Mouse (Mus musculus) neural tube, embryonic 15.5 days (tissue): ENCODE results near the gene Krt87. TPM values are rescaled to one million over a fixed set of nuclear protein-coding genes. Genes with fewer than 3 reads are reported as not detected.

Experiments used
- ATAC-seq: fragments of 200-750 bp; cut with Nextera tagmentation; 2 replicates; pipeline ENCODE4 v1.8.0; 2017; ENCODE audit warnings: mild to moderate bottlenecking, moderate TSS enrichment, moderate library complexity; ENCODE audit not compliant: low FRiP score
- H3K27ac ChIP-seq: fragments of 300-500 bp; sonication (generic); replicated peaks from 2 replicates; pipeline ENCODE4 v1.5.1; 2015; ENCODE audit warnings: mild to moderate bottlenecking, inconsistent platforms
- H3K27me3 ChIP-seq: fragments of 300-500 bp; sonication (generic); replicated peaks from 2 replicates; pipeline ENCODE4 v1.6.1; 2015; ENCODE audit warnings: inconsistent platforms
- H3K36me3 ChIP-seq: fragments of 300-500 bp; sonication (generic); 2 replicates; pipeline ENCODE4 v1.6.1; 2015; ENCODE audit warnings: inconsistent platforms
- H3K4me1 ChIP-seq: fragments of 300-500 bp; sonication (generic); 2 replicates; pipeline ENCODE4 v1.6.1; 2015; ENCODE audit warnings: inconsistent platforms
- H3K4me2 ChIP-seq: fragments of 300-500 bp; sonication (generic); 2 replicates; pipeline ENCODE4 v1.6.1; 2015; ENCODE audit warnings: inconsistent platforms, mild to moderate bottlenecking, moderate library complexity
- H3K4me3 ChIP-seq: fragments of 300-500 bp; sonication (generic); replicated peaks from 2 replicates; pipeline ENCODE4 v1.5.1; 2015; ENCODE audit warnings: mild to moderate bottlenecking, inconsistent platforms
- H3K9ac ChIP-seq: fragments of 300-500 bp; sonication (generic); replicated peaks from 2 replicates; pipeline ENCODE4 v1.6.1; 2015; ENCODE audit warnings: mild to moderate bottlenecking, inconsistent platforms
- H3K9me3 ChIP-seq: fragments of 300-500 bp; sonication (generic); replicated peaks from 2 replicates; pipeline ENCODE4 v1.6.1; 2016; ENCODE audit warnings: inconsistent platforms
- whole genome bisulfite sequencing: fragments of 180-500 bp; shearing (Covaris S2); methylation state at CpG from one replicate; pipeline ENCODE4 v1.1.7; 2015; ENCODE audit warnings: mixed read lengths; 5-methylcytosine and 5-hydroxymethylcytosine counted together
- polyA plus RNA-seq: library from polyadenylated mRNA; unstranded; fragments of >200 nt; fragmentation: Nextera tagmentation; extraction: Ambion mirVana; gene quantifications from 2 replicates; pipeline ENCODE4 v1.2.1, GENCODE M21; 2015

Krt87 gene
- polyA plus RNA-seq, 1 experiment from 2014 or later, result 0.51 TPM

GRCm38 (mm10) chr15:101414807-101415565 lies 23.6 kb downstream of the Krt87 start:
- Histone ChIP-seq H3K9ac (no peak overlapping the region), H3K36me3 (no peaks in the 10 kb centered on the region), H3K4me3 (no peak overlapping the region), H3K4me2 (no peak overlapping the region), H3K9me3 (no peaks in the 10 kb centered on the region), H3K4me1 (peaks cover 9% of the 10 kb centered on the region; the same call in 1 of the 2 replicates), H3K27me3 (peaks cover 28% of the 10 kb centered on the region), H3K27ac (no peak overlapping the region)
- no peak for ATAC-seq
- 49% methylated on average over 11 of the region's 11 CpGs for WGBS

- Histone ChIP-seq H3K4me3 (no peak overlapping the region), H3K4me1 (peaks cover 9% of the 10 kb centered on the region; the same call in 1 of the 2 replicates), H3K27ac (no peak overlapping the region), H3K36me3 (no peaks in the 10 kb centered on the region), H3K9me3 (no peaks in the 10 kb centered on the region), H3K27me3 (peaks cover 28% of the 10 kb centered on the region), H3K4me2 (no peak overlapping the region), H3K9ac (no peak overlapping the region)
- whole genome bisulfite sequencing, result 62% methylated on average over 7 of the region's 7 CpGs
- ATAC-seq, result no peak
These were observed 24.5 kb downstream of the Krt87 start for GRCm38 (mm10) chr15:101413916-101414635.

GRCm38 (mm10) chr15:101412188-101412587 lies 26.4 kb downstream of the Krt87 start:
- H3K4me1 ChIP-seq, result peaks cover 9% of the 10 kb centered on the region; the same call in 1 of the 2 replicates
- H3K27ac ChIP-seq, result no peak overlapping the region
- no peak overlapping the region for H3K9ac ChIP-seq
- no peak for ATAC-seq
- H3K9me3 ChIP-seq, result no peaks in the 10 kb centered on the region
- no peak overlapping the region for H3K4me2 ChIP-seq
- peaks cover 28% of the 10 kb centered on the region for H3K27me3 ChIP-seq
- WGBS, result 22% methylated on average over 31 of the region's 31 CpGs
- H3K36me3 ChIP-seq, result no peaks in the 10 kb centered on the region
- H3K4me3 ChIP-seq, result no peak overlapping the region

GRCm38 (mm10) chr15:101410775-101411174 lies 27.8 kb downstream of the Krt87 start, which contains the start of gene Krt7:
Gene Krt7, plus strand, starts transcription at chr15:101411043.
- 50% methylated on average over 2 of the region's 2 CpGs for WGBS
- H3K4me2 ChIP-seq, result no peak within 1 kb of the TSS
- no peaks in the 10 kb centered on the region for H3K36me3 ChIP-seq
- H3K27me3 ChIP-seq, result peaks cover 28% of the 10 kb centered on the region
- H3K9ac ChIP-seq, result no peak within 1 kb of the TSS
- no peak within 1 kb of the TSS for H3K4me3 ChIP-seq
- no peak within 1 kb of the TSS for H3K27ac ChIP-seq
- no peaks in the 10 kb centered on the region for H3K9me3 ChIP-seq
- H3K4me1 ChIP-seq, result peaks cover 9% of the 10 kb centered on the region; the same call in 1 of the 2 replicates
- no peak for ATAC-seq

- Histone ChIP-seq H3K4me3 (no peak overlapping the region), H3K4me2 (no peak overlapping the region), H3K4me1 (peaks cover 3% of the 10 kb centered on the region), H3K27ac (no peak overlapping the region), H3K9ac (no peak overlapping the region), H3K9me3 (no peaks in the 10 kb centered on the region), H3K36me3 (no peaks in the 10 kb centered on the region), H3K27me3 (no peaks in the 10 kb centered on the region)
- ATAC-seq, result no peak
- 90% methylated on average over 8 of the region's 8 CpGs for WGBS
These were observed 40.3 kb downstream of the Krt87 start for GRCm38 (mm10) chr15:101398269-101398668.

GRCm38 (mm10) chr15:101397683-101398082 lies 40.9 kb downstream of the Krt87 start:
- Histone ChIP-seq H3K36me3 (no peaks in the 10 kb centered on the region), H3K4me3 (no peak overlapping the region), H3K27me3 (no peaks in the 10 kb centered on the region), H3K4me1 (peaks cover 3% of the 10 kb centered on the region), H3K9me3 (no peaks in the 10 kb centered on the region), H3K27ac (no peak overlapping the region), H3K4me2 (no peak overlapping the region), H3K9ac (no peak overlapping the region)
- 92% methylated on average over 2 of the region's 2 CpGs for WGBS
- ATAC-seq, result no peak

- 80% methylated on average over 3 of the region's 3 CpGs for WGBS
- H3K9ac ChIP-seq, result no peak overlapping the region
- ATAC-seq, result no peak
- H3K36me3 ChIP-seq, result no peaks in the 10 kb centered on the region
- H3K9me3 ChIP-seq, result no peaks in the 10 kb centered on the region
- peaks cover 3% of the 10 kb centered on the region for H3K4me1 ChIP-seq
- H3K4me2 ChIP-seq, result no peak overlapping the region
- no peaks in the 10 kb centered on the region for H3K27me3 ChIP-seq
- H3K27ac ChIP-seq, result no peak overlapping the region
- no peak overlapping the region for H3K4me3 ChIP-seq
These were observed 41.7 kb downstream of the Krt87 start for GRCm38 (mm10) chr15:101396921-101397320.

GRCm38 (mm10) chr15:101396466-101396865 lies 42.1 kb downstream of the Krt87 start:
- ATAC-seq, result no peak

GRCm38 (mm10) chr15:101394908-101395307 lies 43.7 kb downstream of the Krt87 start:
- Histone ChIP-seq H3K27ac (no peak overlapping the region), H3K27me3 (no peaks in the 10 kb centered on the region), H3K36me3 (no peaks in the 10 kb centered on the region), H3K4me3 (no peak overlapping the region), H3K9ac (no peak overlapping the region), H3K4me1 (peaks cover 3% of the 10 kb centered on the region), H3K4me2 (no peak overlapping the region), H3K9me3 (no peaks in the 10 kb centered on the region)
- no peak for ATAC-seq
- 65% methylated on average over 7 of the region's 7 CpGs for whole genome bisulfite sequencing

More at GRCm38 (mm10) chr15:101396466-101396865, 42.1 kb downstream of the Krt87 start:
- Histone ChIP-seq H3K4me3 (no peak overlapping the region), H3K9me3 (no peaks in the 10 kb centered on the region), H3K4me2 (no peak overlapping the region), H3K36me3 (no peaks in the 10 kb centered on the region), H3K4me1 (peaks cover 3% of the 10 kb centered on the region), H3K27me3 (no peaks in the 10 kb centered on the region), H3K9ac (no peak overlapping the region), H3K27ac (no peak overlapping the region)
- WGBS, result 29% methylated on average over 7 of the region's 7 CpGs

GRCm38 (mm10) chr15:101392251-101392650 lies 46.4 kb downstream of the Krt87 start:
- Histone ChIP-seq H3K27ac (no peak overlapping the region), H3K4me2 (no peak overlapping the region), H3K36me3 (no peaks in the 10 kb centered on the region), H3K4me3 (no peak overlapping the region), H3K4me1 (peaks cover 3% of the 10 kb centered on the region), H3K9ac (no peak overlapping the region), H3K9me3 (no peaks in the 10 kb centered on the region), H3K27me3 (no peaks in the 10 kb centered on the region)
- 67% methylated on average over 5 of the region's 5 CpGs for WGBS
- no peak for ATAC-seq

GRCm38 (mm10) chr15:101390203-101390602 lies 48.4 kb downstream of the Krt87 start:
- no peaks in the 10 kb centered on the region; the same call in 1 of the 2 replicates for H3K4me1 ChIP-seq
- ATAC-seq, result no peak
- no peaks in the 10 kb centered on the region for H3K9me3 ChIP-seq
- no peak overlapping the region for H3K4me2 ChIP-seq
- H3K9ac ChIP-seq, result no peak overlapping the region
- no peak overlapping the region for H3K4me3 ChIP-seq
- H3K27ac ChIP-seq, result no peak overlapping the region
- WGBS, result 92% methylated on average over 5 of the region's 5 CpGs
- no peaks in the 10 kb centered on the region for H3K27me3 ChIP-seq
- H3K36me3 ChIP-seq, result no peaks in the 10 kb centered on the region

GRCm38 (mm10) chr15:101388034-101388541 lies 50.5 kb downstream of the Krt87 start:
- Histone ChIP-seq H3K4me2 (no peak overlapping the region), H3K36me3 (no peaks in the 10 kb centered on the region), H3K4me1 (no peaks in the 10 kb centered on the region), H3K9me3 (no peaks in the 10 kb centered on the region), H3K4me3 (no peak overlapping the region), H3K9ac (no peak overlapping the region), H3K27ac (no peak overlapping the region), H3K27me3 (no peaks in the 10 kb centered on the region)
- no peak for ATAC-seq
- 71% methylated on average over 5 of the region's 5 CpGs for WGBS
